Mouse (Mus musculus): ENCODE measurements around the gene Itga11. TPM values are rescaled to one million over a fixed set of nuclear protein-coding genes. Genes with fewer than 3 reads are reported as not detected.
"Not testable (repeated sequence)": the region's sequence is repeated elsewhere in the genome, so short reads cannot be mapped to it uniquely, and the experiment has no call there.

Gene Itga11
- polyA plus RNA-seq, 1 experiment from 2014 or later, result 2.5 TPM

DNA sequence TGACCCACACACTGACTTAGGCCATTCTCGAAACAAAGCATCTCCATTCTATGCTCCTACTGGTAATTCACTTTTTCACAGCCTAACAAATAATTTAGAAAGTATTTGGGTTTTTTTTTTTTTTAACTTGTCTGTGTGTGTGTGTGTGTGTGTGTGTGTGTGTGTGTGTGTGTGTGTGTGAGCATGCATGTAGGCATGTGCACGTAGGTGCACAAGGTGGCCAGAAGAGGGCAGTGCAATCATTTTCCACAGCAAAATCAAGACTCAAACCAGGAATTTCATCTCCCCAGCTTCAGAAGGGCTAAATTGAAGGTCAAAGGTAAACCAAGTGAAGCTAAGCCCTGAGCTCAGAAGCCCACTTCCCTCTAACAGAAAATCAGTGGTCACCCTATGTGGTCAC, 106.6 kb downstream of the Itga11 start:
- DNase-seq (ENCODE audit: low spot score) (no peak), ATAC-seq (replicated peaks; ENCODE audit: insufficient number of reproducible peaks, low FRiP score, low TSS enrichment, low read depth) (no peak)
- no peak overlapping the region for H3K27ac ChIP-seq (replicated peaks; ENCODE audit: low read depth, low read length)
- no peaks in the 10 kb centered on the region for H3K27me3 ChIP-seq (ENCODE audit: control insufficient read depth, insufficient read depth, low read length)
- H3K4me1 ChIP-seq (ENCODE audit: control insufficient read depth, insufficient read depth, low read length), result no peaks in the 10 kb centered on the region
- WGBS, result 89% methylated on average over 2 of the region's 2 CpGs
- H3K9ac ChIP-seq (replicated peaks; ENCODE audit: low read length), result no peak overlapping the region
- no peak overlapping the region for H3K4me2 ChIP-seq (ENCODE audit: low read depth, low read length)
- no peak overlapping the region for H3K4me3 ChIP-seq (ENCODE audit: low read depth, low read length)
- no peaks in the 10 kb centered on the region for H3K36me3 ChIP-seq (replicated peaks; ENCODE audit: control insufficient read depth, insufficient read depth, low read depth, low read length)
- H3K9me3 ChIP-seq (replicated peaks; ENCODE audit: control insufficient read depth, low read length), result no peaks in the 10 kb centered on the region

DNA sequence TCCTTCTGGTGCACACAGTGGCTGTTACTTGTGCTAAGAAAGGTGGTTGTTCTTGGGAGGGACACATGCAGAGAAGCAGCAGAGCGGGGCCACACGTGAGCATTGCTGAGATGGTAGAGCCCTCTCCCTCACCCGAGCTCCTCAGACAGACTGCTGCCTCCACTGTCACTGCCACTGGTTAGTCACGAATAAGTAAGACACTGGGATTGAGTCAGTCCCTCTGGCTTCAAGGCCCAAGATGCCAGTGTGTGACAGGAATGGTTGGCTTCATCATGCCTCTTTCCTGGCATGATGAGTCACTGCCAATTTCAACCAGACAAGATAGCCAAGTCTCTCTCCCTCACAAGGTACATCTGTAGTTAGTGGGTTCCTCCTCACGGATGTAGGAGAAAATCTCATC, 109.1 kb downstream of the Itga11 start:
- WGBS, result 71% methylated on average over 5 of the region's 5 CpGs
- no peak overlapping the region for H3K27ac ChIP-seq (replicated peaks; ENCODE audit: low read depth, low read length)

DNA sequence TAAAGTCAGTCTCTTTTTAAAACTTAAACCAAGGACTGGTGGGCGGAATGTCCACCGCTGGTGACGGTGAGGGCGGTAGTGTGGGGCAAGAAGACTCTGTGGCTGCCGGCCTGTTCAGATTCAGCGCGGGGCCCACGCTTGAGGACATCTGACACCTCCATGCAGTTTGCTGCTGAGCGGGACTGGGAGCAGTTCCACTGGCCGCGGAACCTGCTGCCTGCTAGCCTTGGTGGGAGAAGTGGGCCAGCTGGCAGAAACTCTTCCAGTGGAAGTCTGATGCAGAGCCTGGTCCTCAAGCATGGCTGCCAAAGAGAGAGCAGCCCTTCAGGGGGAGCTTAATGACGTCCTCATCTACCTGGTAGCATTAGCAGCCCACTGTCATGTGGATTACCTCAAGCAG, 112.2 kb downstream of the Itga11 start:
- Histone ChIP-seq H3K4me2 (ENCODE audit: low read depth, low read length) (no peak overlapping the region), H3K4me1 (ENCODE audit: control insufficient read depth, insufficient read depth, low read length) (no peaks in the 10 kb centered on the region), H3K36me3 (replicated peaks; ENCODE audit: control insufficient read depth, insufficient read depth, low read depth, low read length) (no peaks in the 10 kb centered on the region), H3K4me3 (ENCODE audit: low read depth, low read length) (no peak overlapping the region), H3K9ac (replicated peaks; ENCODE audit: low read length) (no peak overlapping the region), H3K27me3 (ENCODE audit: control insufficient read depth, insufficient read depth, low read length) (no peaks in the 10 kb centered on the region), H3K9me3 (replicated peaks; ENCODE audit: control insufficient read depth, low read length) (no peaks in the 10 kb centered on the region), H3K27ac (replicated peaks; ENCODE audit: low read depth, low read length) (no peak overlapping the region)
- no peak for ATAC-seq (replicated peaks; ENCODE audit: insufficient number of reproducible peaks, low FRiP score, low TSS enrichment, low read depth)
- no peak for DNase-seq (ENCODE audit: low spot score)
- 86% methylated on average over 12 of the region's 12 CpGs for WGBS

More for the DNA sequence above, 109.1 kb downstream of the Itga11 start:
- no peak overlapping the region for H3K4me3 ChIP-seq (ENCODE audit: low read depth, low read length)
- ATAC-seq (replicated peaks; ENCODE audit: insufficient number of reproducible peaks, low FRiP score, low TSS enrichment, low read depth) (no peak), DNase-seq (ENCODE audit: low spot score) (no peak)
- H3K4me1 ChIP-seq (ENCODE audit: control insufficient read depth, insufficient read depth, low read length), result no peaks in the 10 kb centered on the region
- no peaks in the 10 kb centered on the region for H3K9me3 ChIP-seq (replicated peaks; ENCODE audit: control insufficient read depth, low read length)
- H3K36me3 ChIP-seq (replicated peaks; ENCODE audit: control insufficient read depth, insufficient read depth, low read depth, low read length), result no peaks in the 10 kb centered on the region
- H3K4me2 ChIP-seq (ENCODE audit: low read depth, low read length), result no peak overlapping the region
- H3K9ac ChIP-seq (replicated peaks; ENCODE audit: low read length), result no peak overlapping the region
- H3K27me3 ChIP-seq (ENCODE audit: control insufficient read depth, insufficient read depth, low read length), result no peaks in the 10 kb centered on the region

DNA sequence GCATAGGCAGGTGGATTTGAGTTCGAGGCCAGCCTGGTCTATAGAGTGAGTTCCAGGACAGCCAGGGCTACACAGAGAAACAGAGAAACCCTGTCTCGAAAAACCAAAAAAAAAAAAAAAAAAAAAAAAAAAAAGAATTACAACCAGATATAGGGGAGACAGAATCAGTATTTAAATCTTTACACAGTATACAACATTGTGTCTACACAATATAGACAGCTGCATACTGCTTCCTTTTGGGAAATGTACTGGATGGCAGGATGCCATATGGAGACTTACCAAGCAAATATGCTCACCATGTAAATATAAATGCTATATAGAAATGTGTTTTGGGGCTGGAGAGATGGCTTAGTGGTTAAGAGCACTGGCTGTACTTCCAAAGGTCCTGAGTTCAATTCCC, 121.6 kb downstream of the Itga11 start:
- not testable (repeated sequence) for H3K27me3 ChIP-seq (ENCODE audit: control insufficient read depth, insufficient read depth, low read length); H3K27ac ChIP-seq (replicated peaks; ENCODE audit: low read depth, low read length); DNase-seq (ENCODE audit: low spot score); H3K36me3 ChIP-seq (replicated peaks; ENCODE audit: control insufficient read depth, insufficient read depth, low read depth, low read length); ATAC-seq (replicated peaks; ENCODE audit: insufficient number of reproducible peaks, low FRiP score, low TSS enrichment, low read depth); H3K4me3 ChIP-seq (ENCODE audit: low read depth, low read length); H3K9me3 ChIP-seq (replicated peaks; ENCODE audit: control insufficient read depth, low read length); H3K4me1 ChIP-seq (ENCODE audit: control insufficient read depth, insufficient read depth, low read length); H3K4me2 ChIP-seq (ENCODE audit: low read depth, low read length); H3K9ac ChIP-seq (replicated peaks; ENCODE audit: low read length)
- 88% methylated on average over 2 of the region's 2 CpGs for WGBS

DNA sequence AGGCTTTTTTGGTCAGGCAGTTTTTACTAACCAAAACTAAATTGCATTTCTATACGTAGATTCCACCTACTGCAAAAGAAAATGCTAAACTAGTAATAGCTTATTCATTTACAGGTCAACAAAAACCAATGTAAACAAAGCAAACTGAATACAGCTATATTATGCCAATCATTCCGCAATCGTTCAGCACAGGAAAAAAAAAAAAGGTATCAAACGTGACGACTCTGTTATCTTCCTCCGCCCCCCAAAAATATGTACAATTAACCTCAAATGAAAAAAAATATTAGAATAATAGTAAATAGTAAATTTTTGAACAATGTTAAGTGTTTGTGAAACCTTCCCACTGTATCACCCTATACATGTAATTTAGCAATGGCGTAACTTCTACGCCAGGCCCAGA, 132.5 kb downstream of the Itga11 start:
- WGBS, result 26% methylated on average over 8 of the region's 8 CpGs
- Histone ChIP-seq H3K4me1 (ENCODE audit: control insufficient read depth, insufficient read depth, low read length) (no peaks in the 10 kb centered on the region), H3K9ac (replicated peaks; ENCODE audit: low read length) (peak overlapping the region; percentile 88), H3K9me3 (replicated peaks; ENCODE audit: control insufficient read depth, low read length) (no peaks in the 10 kb centered on the region), H3K27me3 (ENCODE audit: control insufficient read depth, insufficient read depth, low read length) (no peaks in the 10 kb centered on the region), H3K4me3 (ENCODE audit: low read depth, low read length) (peak overlapping the region; percentile 97), H3K4me2 (ENCODE audit: low read depth, low read length) (peak overlapping the region; percentile 76), H3K27ac (replicated peaks; ENCODE audit: low read depth, low read length) (no peak overlapping the region), H3K36me3 (replicated peaks; ENCODE audit: control insufficient read depth, insufficient read depth, low read depth, low read length) (no peaks in the 10 kb centered on the region)
- no peak for DNase-seq (ENCODE audit: low spot score)
- no peak for ATAC-seq (replicated peaks; ENCODE audit: insufficient number of reproducible peaks, low FRiP score, low TSS enrichment, low read depth)

GRCm38 (mm10) chr9:62810543-62811515, 133.2 kb downstream of the Itga11 start:
- Histone ChIP-seq H3K9me3 (replicated peaks; ENCODE audit: control insufficient read depth, low read length) (no peaks in the 10 kb centered on the region), H3K4me2 (ENCODE audit: low read depth, low read length) (peak overlapping the region; percentile 76), H3K4me1 (ENCODE audit: control insufficient read depth, insufficient read depth, low read length) (no peaks in the 10 kb centered on the region), H3K4me3 (ENCODE audit: low read depth, low read length) (peak overlapping the region; percentile 97), H3K9ac (replicated peaks; ENCODE audit: low read length) (peak overlapping the region; percentile 88), H3K27ac (replicated peaks; ENCODE audit: low read depth, low read length) (peak overlapping the region; percentile 88), H3K36me3 (replicated peaks; ENCODE audit: control insufficient read depth, insufficient read depth, low read depth, low read length) (no peaks in the 10 kb centered on the region), H3K27me3 (ENCODE audit: control insufficient read depth, insufficient read depth, low read length) (no peaks in the 10 kb centered on the region)
- ATAC-seq (replicated peaks; ENCODE audit: insufficient number of reproducible peaks, low FRiP score, low TSS enrichment, low read depth), result peak; percentile 60; the same call in 1 of the 2 replicates
- DNase-seq (ENCODE audit: low spot score), result peak; percentile 35
- WGBS, result under 1% methylated on average over 58 of the region's 58 CpGs

GRCm38 (mm10) chr9:62811516-62812121, 134.0 kb downstream of the Itga11 start, which contains the start of gene Fem1b:
Gene Fem1b, minus strand, starts transcription at chr9:62811934.
- ATAC-seq (replicated peaks; ENCODE audit: insufficient number of reproducible peaks, low FRiP score, low TSS enrichment, low read depth) (peak; percentile 91), DNase-seq (ENCODE audit: low spot score) (peak; percentile 96)
- no peaks in the 10 kb centered on the region for H3K4me1 ChIP-seq (ENCODE audit: control insufficient read depth, insufficient read depth, low read length)
- peak within 1 kb of the TSS; percentile 88 for H3K27ac ChIP-seq (replicated peaks; ENCODE audit: low read depth, low read length)
- WGBS, result under 1% methylated on average over 51 of the region's 68 CpGs
- no peaks in the 10 kb centered on the region for H3K36me3 ChIP-seq (replicated peaks; ENCODE audit: control insufficient read depth, insufficient read depth, low read depth, low read length)
- H3K4me2 ChIP-seq (ENCODE audit: low read depth, low read length), result peak within 1 kb of the TSS; percentile 76
- no peaks in the 10 kb centered on the region for H3K27me3 ChIP-seq (ENCODE audit: control insufficient read depth, insufficient read depth, low read length)
- peak within 1 kb of the TSS; percentile 97 for H3K4me3 ChIP-seq (ENCODE audit: low read depth, low read length)
- no peaks in the 10 kb centered on the region for H3K9me3 ChIP-seq (replicated peaks; ENCODE audit: control insufficient read depth, low read length)
- peak within 1 kb of the TSS; percentile 88 for H3K9ac ChIP-seq (replicated peaks; ENCODE audit: low read length)

Measured in embryonic facial prominence, embryonic 11.5 days (tissue).